Mouse (Mus musculus): ENCODE results near the gene Paqr7. TPM values are rescaled to one million over a fixed set of nuclear protein-coding genes. Genes with fewer than 3 reads are reported as not detected.
A peak's percentile ranks its signal among the peaks of the same experiment; 100 is the strongest.

The Paqr7 gene
- polyA plus RNA-seq, 1 experiment from 2014 or later: 2.9 TPM

DNA sequence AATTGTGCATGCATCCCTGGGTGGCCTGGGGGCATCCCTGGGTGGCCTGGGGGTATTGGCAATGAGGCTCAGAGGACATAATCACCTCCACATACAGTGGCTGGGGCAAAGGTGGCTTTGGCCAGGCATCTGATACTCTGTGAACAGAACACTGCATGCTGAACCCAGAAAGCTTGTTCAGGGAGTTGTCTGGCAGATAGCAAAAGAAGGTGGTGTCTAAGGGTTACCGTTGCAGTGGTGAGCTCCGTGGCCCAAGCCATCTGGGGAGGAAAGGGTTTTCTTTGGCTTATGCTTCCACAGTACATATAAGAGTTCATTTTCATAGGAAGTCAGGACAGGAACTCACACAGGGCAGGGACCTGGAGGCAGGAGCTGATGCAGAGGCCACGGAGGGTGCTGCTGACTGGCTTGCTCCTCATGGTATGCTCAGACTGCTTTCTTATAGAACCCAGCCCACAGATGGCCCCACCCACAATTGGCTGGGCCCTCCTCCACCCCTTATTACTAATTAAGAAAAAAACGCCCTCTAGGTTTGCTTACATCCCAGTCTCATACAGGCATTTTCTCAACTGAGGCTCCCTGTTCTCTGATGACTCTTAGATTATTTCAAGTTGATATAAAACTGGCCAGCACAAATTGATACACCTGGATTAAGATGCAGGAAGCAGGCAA, 7.3 kb downstream of the Paqr7 start:
- WGBS: 70% methylated on average over 4 of the region's 4 CpGs
- no peaks in the 10 kb centered on the region for H3K9me3 ChIP-seq
- H3K4me2 ChIP-seq: no peak overlapping the region
- H3K36me3 ChIP-seq: no peaks in the 10 kb centered on the region
- ATAC-seq (ENCODE audit: insufficient number of reproducible peaks, insufficient read depth, low FRiP score, low TSS enrichment, low read depth): no peak
- no peaks in the 10 kb centered on the region for H3K27me3 ChIP-seq
- no peak overlapping the region for H3K9ac ChIP-seq (replicated peaks)
- no peak overlapping the region for H3K27ac ChIP-seq
- H3K4me1 ChIP-seq (replicated peaks): no peaks in the 10 kb centered on the region
- no peak overlapping the region for H3K4me3 ChIP-seq (replicated peaks)

DNA sequence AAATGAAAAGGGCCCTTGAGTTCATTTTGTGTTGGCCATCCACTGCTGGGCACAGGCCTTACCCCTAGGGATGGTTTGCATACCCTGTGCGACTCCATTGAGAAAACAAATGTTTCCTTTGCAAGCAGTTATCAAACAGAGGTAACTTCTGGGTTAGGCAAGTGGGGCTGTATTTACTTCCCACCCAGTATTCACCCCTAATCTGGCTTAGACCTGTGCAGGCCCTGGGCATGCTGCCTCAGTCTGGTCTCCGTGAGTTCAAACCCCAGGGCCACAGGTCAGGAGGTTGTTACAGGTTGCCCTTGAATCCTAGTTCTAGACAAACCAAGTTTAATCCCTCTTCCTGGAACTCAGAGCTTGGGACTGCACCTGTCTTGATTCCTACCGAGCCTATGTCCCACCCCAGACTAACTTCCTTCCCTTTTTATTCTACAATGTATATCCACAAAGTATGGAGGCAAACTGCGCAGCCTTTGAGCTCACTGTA, 8.8 kb downstream of the Paqr7 start:
- no peak for ATAC-seq (ENCODE audit: insufficient number of reproducible peaks, insufficient read depth, low FRiP score, low TSS enrichment, low read depth)
- 90% methylated on average over 4 of the region's 4 CpGs for WGBS
- no peaks in the 10 kb centered on the region for H3K36me3 ChIP-seq
- no peaks in the 10 kb centered on the region for H3K27me3 ChIP-seq
- no peak overlapping the region for H3K4me3 ChIP-seq (replicated peaks)
- H3K9me3 ChIP-seq: no peaks in the 10 kb centered on the region
- no peak overlapping the region for H3K27ac ChIP-seq
- no peak overlapping the region for H3K4me2 ChIP-seq
- no peak overlapping the region for H3K9ac ChIP-seq (replicated peaks)
- H3K4me1 ChIP-seq (replicated peaks): no peaks in the 10 kb centered on the region

DNA sequence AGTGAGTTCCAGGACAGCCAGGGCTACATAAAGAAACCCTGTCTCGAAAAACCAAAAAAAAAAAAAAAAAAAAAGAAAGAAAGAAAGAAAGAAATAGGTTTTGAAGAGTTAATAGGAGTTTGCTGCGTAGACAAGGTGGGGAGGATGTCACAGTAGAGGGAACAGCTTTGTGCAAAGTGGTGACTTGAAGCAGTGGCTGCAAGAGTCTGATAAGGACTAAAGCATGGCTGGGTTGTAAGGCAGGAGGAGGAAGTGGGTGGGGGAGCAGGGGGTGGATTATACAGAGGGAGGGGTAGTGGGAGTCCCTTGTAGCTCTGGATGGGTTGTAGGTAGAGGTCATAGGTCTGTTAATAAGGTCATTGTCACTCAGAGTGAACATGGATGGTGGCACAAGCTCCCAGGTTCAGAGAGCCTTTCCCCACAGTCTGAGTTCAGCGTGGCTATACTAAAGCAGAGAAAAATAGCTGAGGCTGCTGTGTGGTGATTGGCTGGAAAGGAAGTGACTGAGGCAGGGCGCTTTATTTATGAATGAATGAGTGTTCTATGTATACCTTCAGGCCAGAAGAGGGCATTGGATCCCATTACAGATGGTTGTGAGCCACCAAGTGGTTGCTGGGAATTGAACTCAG, 9.6 kb downstream of the Paqr7 start:
- Histone ChIP-seq H3K27ac (no peak overlapping the region), H3K4me2 (no peak overlapping the region), H3K9ac (replicated peaks) (no peak overlapping the region), H3K9me3 (no peaks in the 10 kb centered on the region), H3K27me3 (no peaks in the 10 kb centered on the region), H3K36me3 (no peaks in the 10 kb centered on the region), H3K4me3 (replicated peaks) (no peak overlapping the region), H3K4me1 (replicated peaks) (no peaks in the 10 kb centered on the region; the same call in 1 of the 2 replicates)
- WGBS: 81% methylated on average over 4 of the region's 4 CpGs
- ATAC-seq (ENCODE audit: insufficient number of reproducible peaks, insufficient read depth, low FRiP score, low TSS enrichment, low read depth): no peak

DNA sequence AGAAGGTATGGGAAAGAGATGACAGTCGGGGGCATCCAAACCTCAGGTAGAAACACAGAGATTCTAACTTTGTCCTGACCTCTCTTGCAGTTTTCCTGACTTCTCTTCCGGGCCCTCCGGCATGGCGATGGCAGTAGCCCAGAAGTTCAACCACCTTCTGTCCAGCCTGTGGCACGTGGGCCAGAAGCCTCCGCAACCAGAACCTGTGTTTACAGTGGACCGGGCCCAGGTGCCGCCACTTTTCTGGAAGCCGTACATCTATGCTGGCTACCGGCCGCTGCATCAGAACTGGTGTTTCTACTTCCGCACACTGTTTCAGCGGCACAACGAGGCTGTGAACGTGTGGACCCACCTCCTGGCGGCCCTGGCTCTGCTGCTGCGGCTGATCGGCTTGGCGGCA, 10.2 kb downstream of the Paqr7 start:
- Histone ChIP-seq H3K27ac (no peak overlapping the region), H3K9me3 (no peaks in the 10 kb centered on the region), H3K36me3 (no peaks in the 10 kb centered on the region), H3K4me1 (replicated peaks) (peaks cover 3% of the 10 kb centered on the region; the same call in 1 of the 2 replicates), H3K27me3 (no peaks in the 10 kb centered on the region), H3K9ac (replicated peaks) (no peak overlapping the region), H3K4me3 (replicated peaks) (no peak overlapping the region), H3K4me2 (no peak overlapping the region)
- 83% methylated on average over 19 of the region's 19 CpGs for WGBS
- no peak for ATAC-seq (ENCODE audit: insufficient number of reproducible peaks, insufficient read depth, low FRiP score, low TSS enrichment, low read depth)

DNA sequence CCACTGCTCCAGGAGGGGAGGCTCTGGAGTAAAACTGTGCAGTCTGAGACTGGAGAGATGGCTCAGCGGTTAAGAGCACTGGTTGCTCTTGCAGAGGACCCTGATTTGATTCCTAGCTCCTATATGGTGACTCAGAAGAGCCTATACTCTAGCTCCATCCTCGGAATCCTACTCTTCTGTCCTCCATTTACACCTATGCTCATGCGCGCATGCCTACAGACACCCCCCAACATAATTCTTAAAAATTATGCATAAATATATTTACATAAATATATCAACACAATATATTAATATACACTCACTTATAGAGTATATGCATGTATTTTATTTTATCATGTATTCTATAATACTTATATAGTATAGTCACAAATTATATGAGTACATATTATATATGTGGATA, 13.9 kb downstream of the Paqr7 start:
- no peaks in the 10 kb centered on the region for H3K27me3 ChIP-seq
- ATAC-seq (ENCODE audit: insufficient number of reproducible peaks, insufficient read depth, low FRiP score, low TSS enrichment, low read depth): 0 out of 2 replicates have a peak, but pooled peaks have one; percentile 11
- H3K9me3 ChIP-seq: no peaks in the 10 kb centered on the region
- peak overlapping the region; percentile 88 for H3K4me2 ChIP-seq
- no peak overlapping the region for H3K27ac ChIP-seq
- 73% methylated on average over 4 of the region's 4 CpGs for WGBS
- no peak overlapping the region for H3K9ac ChIP-seq (replicated peaks)
- no peaks in the 10 kb centered on the region; the same call in 1 of the 2 replicates for H3K36me3 ChIP-seq
- peak overlapping the region; percentile 64; the same call in 1 of the 2 replicates for H3K4me3 ChIP-seq (replicated peaks)
- H3K4me1 ChIP-seq (replicated peaks): peaks cover 15% of the 10 kb centered on the region

DNA sequence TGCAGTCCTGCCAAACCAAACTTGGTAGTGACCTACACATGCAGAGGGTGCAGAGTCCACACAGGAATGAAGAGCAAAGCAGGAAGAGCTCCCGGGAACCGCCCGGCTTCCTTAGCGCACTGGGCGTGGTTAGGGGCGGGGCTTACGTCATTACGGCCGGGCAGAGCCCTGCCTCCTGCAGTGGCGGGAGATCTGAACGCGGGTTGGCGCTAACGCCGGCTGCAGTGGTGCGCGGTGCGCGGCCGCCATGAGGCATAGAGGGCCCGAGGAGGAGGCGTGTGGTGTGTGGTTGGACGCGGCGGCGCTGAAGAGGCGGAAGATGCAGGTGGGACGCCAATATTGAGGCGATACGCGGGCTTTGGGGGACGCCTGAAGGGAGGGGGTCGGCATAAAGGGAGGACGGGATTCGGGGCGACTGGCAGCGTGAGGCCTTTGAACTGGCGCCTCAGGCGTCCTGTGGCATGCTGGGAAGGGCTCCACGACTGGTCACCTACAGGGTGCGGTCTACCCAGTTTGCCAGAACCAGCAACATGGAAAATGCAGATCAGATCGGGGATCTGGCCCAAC, 14.4 kb downstream of the Paqr7 start, which contains the start of gene Aunip:
Aunip (plus strand) TSS at position 155 of the 567 bp plus-strand sequence.
- peak within 1 kb of the TSS; percentile 74; the same call in 1 of the 2 replicates for H3K27ac ChIP-seq
- ATAC-seq (ENCODE audit: insufficient number of reproducible peaks, insufficient read depth, low FRiP score, low TSS enrichment, low read depth): peak; percentile 92
- under 1% methylated on average over 42 of the region's 42 CpGs for WGBS

DNA sequence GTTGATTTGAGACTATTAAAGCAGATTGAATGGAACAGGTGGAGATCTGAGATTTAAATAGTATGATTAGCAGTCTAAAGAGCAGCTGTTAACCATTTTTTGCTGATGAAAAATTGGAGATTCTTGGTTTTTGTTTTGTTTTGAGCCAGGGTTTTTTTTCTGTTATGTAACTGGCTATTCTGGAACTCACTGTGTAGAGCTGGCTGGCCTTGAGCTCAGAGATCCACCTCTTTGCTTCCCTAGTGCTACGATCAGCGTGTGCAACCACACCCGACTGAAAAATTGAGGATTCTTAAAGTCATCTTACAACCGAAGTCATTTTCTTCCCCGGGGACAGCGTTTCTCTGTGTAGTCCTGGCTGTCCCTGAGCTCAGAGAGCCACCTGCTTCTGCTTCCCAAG, 15.2 kb downstream of the Paqr7 start:
- ATAC-seq (ENCODE audit: insufficient number of reproducible peaks, insufficient read depth, low FRiP score, low TSS enrichment, low read depth): no peak
- Histone ChIP-seq H3K4me3 (replicated peaks) (peak overlapping the region; percentile 64), H3K9me3 (no peaks in the 10 kb centered on the region), H3K4me1 (replicated peaks) (peaks cover 15% of the 10 kb centered on the region), H3K9ac (replicated peaks) (no peak overlapping the region; the same call in 1 of the 2 replicates), H3K27ac (no peak overlapping the region), H3K4me2 (peak overlapping the region; percentile 88), H3K36me3 (no peaks in the 10 kb centered on the region; the same call in 1 of the 2 replicates), H3K27me3 (no peaks in the 10 kb centered on the region)
- WGBS: 78% methylated on average over 6 of the region's 6 CpGs

More for the DNA sequence above, 14.4 kb downstream of the Paqr7 start, which contains the start of gene Aunip:
- no peaks in the 10 kb centered on the region for H3K27me3 ChIP-seq
- peak within 1 kb of the TSS; percentile 88 for H3K4me2 ChIP-seq
- no peaks in the 10 kb centered on the region; the same call in 1 of the 2 replicates for H3K36me3 ChIP-seq
- peaks cover 15% of the 10 kb centered on the region for H3K4me1 ChIP-seq (replicated peaks)
- H3K9ac ChIP-seq (replicated peaks): peak within 1 kb of the TSS; percentile 69
- no peaks in the 10 kb centered on the region for H3K9me3 ChIP-seq
- peak within 1 kb of the TSS; percentile 64 for H3K4me3 ChIP-seq (replicated peaks)

DNA sequence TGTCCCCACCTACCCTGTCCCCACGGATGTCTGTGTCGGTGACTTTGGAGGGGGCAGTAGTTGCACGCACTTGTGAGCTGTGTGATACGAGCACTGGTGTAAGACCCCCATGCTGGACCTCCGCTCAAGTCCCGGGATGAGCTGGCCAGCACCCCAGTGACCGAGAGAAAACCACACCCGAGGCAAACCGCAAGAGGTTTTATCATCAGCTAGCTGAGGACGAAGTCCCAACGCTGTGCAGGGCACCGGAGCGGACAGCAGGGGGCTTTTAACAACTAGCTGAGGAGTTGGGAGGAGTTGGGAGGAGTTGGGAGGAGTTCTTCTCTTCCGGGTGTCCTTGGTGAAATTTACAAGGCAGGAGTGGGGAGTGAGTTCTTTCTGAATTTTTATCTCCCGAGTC, 16.3 kb downstream of the Paqr7 start:
- H3K9me3 ChIP-seq: no peaks in the 10 kb centered on the region
- no peaks in the 10 kb centered on the region for H3K27me3 ChIP-seq
- peaks cover 15% of the 10 kb centered on the region for H3K4me1 ChIP-seq (replicated peaks)
- no peak for ATAC-seq (ENCODE audit: insufficient number of reproducible peaks, insufficient read depth, low FRiP score, low TSS enrichment, low read depth)
- peak overlapping the region; percentile 44; the same call in 1 of the 2 replicates for H3K9ac ChIP-seq (replicated peaks)
- 19% methylated on average over 15 of the region's 15 CpGs for WGBS
- H3K4me3 ChIP-seq (replicated peaks): peak overlapping the region; percentile 27
- H3K4me2 ChIP-seq: peak overlapping the region; percentile 48
- no peaks in the 10 kb centered on the region; the same call in 1 of the 2 replicates for H3K36me3 ChIP-seq
- H3K27ac ChIP-seq: no peak overlapping the region; the same call in 1 of the 2 replicates

DNA sequence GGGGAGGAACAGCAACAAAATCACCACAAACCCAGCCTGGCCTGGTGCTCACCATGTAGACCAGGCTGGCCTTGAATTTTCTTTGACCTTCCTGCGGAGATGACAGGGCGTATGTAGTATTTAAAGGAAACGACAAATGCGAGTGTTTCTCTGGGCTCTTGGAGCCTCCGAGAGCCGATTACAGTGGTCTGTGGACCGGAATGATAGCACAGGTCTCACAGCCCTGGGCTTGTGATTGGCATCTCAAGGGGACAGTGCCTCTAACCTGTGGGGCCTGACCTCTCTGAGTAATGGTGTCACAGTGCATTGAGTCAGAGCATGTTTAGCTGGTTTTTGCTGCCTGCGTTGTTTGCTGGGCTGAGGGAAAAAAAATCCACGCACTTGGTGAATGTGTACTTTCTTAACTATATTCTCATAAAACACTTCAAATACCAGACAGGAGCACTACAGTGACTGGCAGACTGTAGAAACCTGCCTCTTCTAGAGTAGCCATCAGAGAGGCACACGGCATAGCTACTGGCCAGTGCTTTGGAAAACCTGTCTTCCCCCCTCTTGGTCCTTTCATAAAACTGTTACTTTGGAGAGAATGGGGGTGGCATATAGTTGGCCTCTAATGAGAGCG, 17.9 kb downstream of the Paqr7 start:
- Histone ChIP-seq H3K4me2 (no peak overlapping the region), H3K36me3 (no peaks in the 10 kb centered on the region; the same call in 1 of the 2 replicates), H3K27ac (no peak overlapping the region), H3K9me3 (no peaks in the 10 kb centered on the region), H3K4me1 (replicated peaks) (peaks cover 15% of the 10 kb centered on the region), H3K9ac (replicated peaks) (no peak overlapping the region), H3K4me3 (replicated peaks) (no peak overlapping the region), H3K27me3 (no peaks in the 10 kb centered on the region)
- 87% methylated on average over 11 of the region's 11 CpGs for WGBS
- ATAC-seq (ENCODE audit: insufficient number of reproducible peaks, insufficient read depth, low FRiP score, low TSS enrichment, low read depth): no peak

DNA sequence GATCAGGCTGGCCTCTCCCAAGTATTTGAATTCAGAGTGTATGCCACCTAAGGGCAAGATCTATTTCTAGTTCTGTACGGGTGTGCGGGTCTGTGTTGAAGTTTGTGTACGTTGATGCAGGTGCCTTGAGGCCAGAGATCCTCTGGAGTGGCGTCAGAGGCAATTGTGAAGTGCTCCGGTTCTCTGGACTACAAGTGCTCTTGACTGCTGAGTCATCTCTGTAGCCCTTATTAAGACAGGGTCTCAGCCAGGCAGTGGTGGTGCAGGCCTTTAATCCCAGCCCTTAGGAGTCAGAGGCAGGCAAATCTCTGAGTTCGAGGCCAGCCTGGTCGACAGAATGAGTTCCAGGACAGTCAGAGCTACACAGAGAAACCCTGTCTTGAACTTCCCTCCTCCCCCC, 19.1 kb downstream of the Paqr7 start:
- H3K36me3 ChIP-seq: peaks cover 7% of the 10 kb centered on the region
- H3K4me2 ChIP-seq: no peak overlapping the region
- no peak overlapping the region for H3K9ac ChIP-seq (replicated peaks)
- no peaks in the 10 kb centered on the region for H3K9me3 ChIP-seq
- no peak overlapping the region for H3K4me3 ChIP-seq (replicated peaks)
- H3K4me1 ChIP-seq (replicated peaks): peaks cover 15% of the 10 kb centered on the region
- no peak overlapping the region for H3K27ac ChIP-seq
- 79% methylated on average over 7 of the region's 7 CpGs for WGBS
- H3K27me3 ChIP-seq: no peaks in the 10 kb centered on the region
- ATAC-seq (ENCODE audit: insufficient number of reproducible peaks, insufficient read depth, low FRiP score, low TSS enrichment, low read depth): no peak

DNA sequence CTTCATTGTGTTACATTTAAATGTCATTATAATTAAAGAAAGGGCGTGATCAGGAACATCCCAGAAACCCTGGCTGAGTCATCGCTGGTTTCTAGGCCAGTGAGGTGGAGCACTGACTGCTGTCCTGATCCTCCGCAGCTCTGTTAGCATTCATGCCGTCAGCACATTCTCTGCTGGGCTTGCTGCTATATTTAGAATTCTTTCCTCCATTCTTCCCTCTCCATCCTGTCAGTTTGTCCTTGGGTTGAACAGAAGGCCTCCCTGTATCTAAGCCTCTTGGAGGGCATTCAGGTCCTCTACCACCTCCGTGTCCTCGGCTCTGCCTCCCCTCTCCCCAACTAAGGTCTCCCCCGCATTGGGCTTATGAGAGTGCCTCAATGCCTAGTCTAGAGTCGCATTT, 20.5 kb downstream of the Paqr7 start:
- H3K9me3 ChIP-seq: no peaks in the 10 kb centered on the region
- no peak overlapping the region for H3K4me2 ChIP-seq
- H3K27me3 ChIP-seq: no peaks in the 10 kb centered on the region
- H3K27ac ChIP-seq: no peak overlapping the region
- H3K4me1 ChIP-seq (replicated peaks): peaks cover 9% of the 10 kb centered on the region
- 89% methylated on average over 8 of the region's 8 CpGs for WGBS
- no peak overlapping the region for H3K9ac ChIP-seq (replicated peaks)
- ATAC-seq (ENCODE audit: insufficient number of reproducible peaks, insufficient read depth, low FRiP score, low TSS enrichment, low read depth): no peak
- H3K4me3 ChIP-seq (replicated peaks): no peak overlapping the region
- peaks cover 20% of the 10 kb centered on the region for H3K36me3 ChIP-seq
